Mouse (Mus musculus) MEL (cell line): ENCODE data around the gene Fars2. TPM values are rescaled to one million over a fixed set of nuclear protein-coding genes. Genes with fewer than 3 reads are reported as not detected.

ENCODE experiments used
- DNase-seq: peaks from one replicate; pipeline ENCODE4 v3.0.0; 2011; ENCODE audit warnings: low read depth, low spot score
- H3K27ac ChIP-seq: 2 replicates; pipeline ENCODE4 v1.5.1; 2012; ENCODE audit warnings: low read depth, mild to moderate bottlenecking, control low read depth, low read length, moderate library complexity; ENCODE audit not compliant: control insufficient read depth
- H3K27me3 ChIP-seq, 2 experiments: fragments of 150-350 bp in 1 of 2; sonication (generic) in 1 of 2; 2 replicates each; pipeline ENCODE4 v1.6.1; 2012; ENCODE audit warnings: low read length in 2 of 2, mild to moderate bottlenecking in 2 of 2, improper control_type of control experiment in 1 of 2, moderate library complexity in 1 of 2; ENCODE audit not compliant: insufficient read depth in 2 of 2, control insufficient read depth in 1 of 2
- H3K36me3 ChIP-seq, 2 experiments: 2 replicates each; pipeline ENCODE4 v1.6.1; 2012 to 2014; ENCODE audit warnings: low read length in 2 of 2, improper control_type of control experiment in 1 of 2, inconsistent platforms in 1 of 2, mild to moderate bottlenecking in 1 of 2; ENCODE audit not compliant: insufficient read depth in 2 of 2, control insufficient read depth in 1 of 2
- H3K4me1 ChIP-seq, 2 experiments: fragments of 150-350 bp in 1 of 2; sonication (generic) in 1 of 2; 2 replicates each; pipeline ENCODE4 v1.6.1; 2012; ENCODE audit warnings: low read length in 2 of 2, improper control_type of control experiment in 1 of 2, mild to moderate bottlenecking in 1 of 2; ENCODE audit not compliant: insufficient read depth in 2 of 2, control insufficient read depth in 1 of 2
- H3K4me3 ChIP-seq, 2 experiments: fragments of 150-350 bp in 1 of 2; sonication (generic) in 1 of 2; 2 replicates each; pipeline ENCODE4 v1.5.1; 2012; ENCODE audit warnings: low read depth in 2 of 2, low read length in 2 of 2, mild to moderate bottlenecking in 2 of 2, moderate library complexity in 2 of 2, control low read depth in 1 of 2, improper control_type of control experiment in 1 of 2; ENCODE audit not compliant: control insufficient read depth in 1 of 2, insufficient read depth in 1 of 2
- H3K79me2 ChIP-seq: 2 replicates; pipeline ENCODE4 v1.6.1; 2012; ENCODE audit warnings: mild to moderate bottlenecking, low read length, moderate library complexity; ENCODE audit not compliant: control insufficient read depth, poor library complexity, insufficient read depth
- H3K9ac ChIP-seq: 2 replicates; pipeline ENCODE4 v1.6.1; 2012; ENCODE audit warnings: low read depth, mild to moderate bottlenecking, control low read depth, low read length, moderate library complexity; ENCODE audit not compliant: control insufficient read depth, poor library complexity, severe bottlenecking
- H3K9me3 ChIP-seq: fragments of 150-350 bp; sonication (generic); replicated peaks from 2 replicates; pipeline ENCODE4 v1.6.1; 2012; ENCODE audit warnings: mild to moderate bottlenecking, low read length, improper control_type of control experiment, moderate library complexity; ENCODE audit not compliant: insufficient read depth
- BHLHE40 ChIP-seq: IDR thresholded peaks from 2 replicates; pipeline ENCODE4 v1.6.1; 2012; ENCODE audit warnings: low read depth, mild to moderate bottlenecking, inconsistent platforms, low read length, improper control_type of control experiment, borderline replicate concordance
- CTCF ChIP-seq, 3 experiments: IDR thresholded peaks in 2 of 3; conservative IDR thresholded peaks in 1 of 3; 2 replicates each; pipeline ENCODE4 v1.5.1; 2011 to 2012; ENCODE audit warnings: low read length in 3 of 3, low read depth in 2 of 3, mild to moderate bottlenecking in 2 of 3, improper control_type of control experiment in 1 of 3, inconsistent platforms in 1 of 3, mixed read lengths in 1 of 3, moderate library complexity in 1 of 3; ENCODE audit not compliant: control insufficient read depth in 1 of 3, insufficient read depth in 1 of 3, poor library complexity in 1 of 3, severe bottlenecking in 1 of 3
- ETS1 ChIP-seq: IDR thresholded peaks from 2 replicates; pipeline ENCODE4 v1.6.1; 2012; ENCODE audit warnings: low read depth, mild to moderate bottlenecking, inconsistent platforms, low read length, improper control_type of control experiment, moderate library complexity
- GATA1 ChIP-seq: IDR thresholded peaks from 2 replicates; pipeline ENCODE4 v1.6.1; 2011; ENCODE audit warnings: low read depth, low read length, improper control_type of control experiment
- HCFC1 ChIP-seq: IDR thresholded peaks from 2 replicates; pipeline ENCODE4 v1.6.1; 2012; ENCODE audit warnings: low read depth, mild to moderate bottlenecking, inconsistent platforms, low read length, improper control_type of control experiment, moderate library complexity
- KAT2A ChIP-seq: conservative IDR thresholded peaks from 2 replicates; pipeline ENCODE4 v1.6.1; 2012; ENCODE audit warnings: low read depth, low read length, improper control_type of control experiment, inconsistent platforms
- MAFK ChIP-seq: IDR thresholded peaks from 2 replicates; pipeline ENCODE4 v1.6.1; 2011; ENCODE audit warnings: low read depth, mild to moderate bottlenecking, low read length, improper control_type of control experiment, borderline replicate concordance
- MAX ChIP-seq: IDR thresholded peaks from 2 replicates; pipeline ENCODE4 v1.6.1; 2011; ENCODE audit warnings: low read length, improper control_type of control experiment
- MEF2A ChIP-seq: IDR thresholded peaks from 2 replicates; pipeline ENCODE4 v1.6.1; 2014; ENCODE audit warnings: low read depth, mild to moderate bottlenecking, inconsistent platforms, low read length, improper control_type of control experiment; ENCODE audit not compliant: poor library complexity, insufficient replicate concordance, severe bottlenecking; ENCODE audit errors: extremely low read depth
- MXI1 ChIP-seq: IDR thresholded peaks from 2 replicates; pipeline ENCODE4 v1.6.1; 2011; ENCODE audit warnings: mild to moderate bottlenecking, low read depth, low read length, improper control_type of control experiment
- MYB ChIP-seq: IDR thresholded peaks from 2 replicates; pipeline ENCODE4 v1.6.1; 2011; ENCODE audit warnings: mild to moderate bottlenecking, low read depth, low read length, improper control_type of control experiment
- MYC ChIP-seq: IDR thresholded peaks from 2 replicates; pipeline ENCODE4 v1.6.1; 2011; ENCODE audit warnings: low read depth, mild to moderate bottlenecking, low read length, improper control_type of control experiment, moderate library complexity
- NELFE ChIP-seq: IDR thresholded peaks from 2 replicates; pipeline ENCODE4 v1.6.1; 2011; ENCODE audit warnings: low read depth, low read length, improper control_type of control experiment
- NRF1 ChIP-seq: IDR thresholded peaks from 2 replicates; pipeline ENCODE4 v1.6.1; 2014; ENCODE audit warnings: low read depth, mild to moderate bottlenecking, inconsistent platforms, low read length, improper control_type of control experiment, moderate library complexity; ENCODE audit not compliant: poor library complexity, insufficient read depth, severe bottlenecking
- POLR2AphosphoS2 ChIP-seq: IDR thresholded peaks from 2 replicates; pipeline ENCODE4 v1.6.1; 2011; ENCODE audit warnings: low read length, improper control_type of control experiment
- POLR2AphosphoS5 ChIP-seq: IDR thresholded peaks from 2 replicates; pipeline ENCODE4 v1.6.1; 2012; ENCODE audit warnings: low read depth, borderline replicate concordance, mild to moderate bottlenecking, inconsistent platforms, low read length, moderate library complexity, mixed read lengths
- RCOR1 ChIP-seq: IDR thresholded peaks from 2 replicates; pipeline ENCODE4 v1.6.1; 2012; ENCODE audit warnings: low read depth, mild to moderate bottlenecking, inconsistent platforms, low read length, improper control_type of control experiment
- SMC3 ChIP-seq: IDR thresholded peaks from 2 replicates; pipeline ENCODE4 v1.6.1; 2011; ENCODE audit warnings: low read depth, low read length, improper control_type of control experiment
- TAL1 ChIP-seq: IDR thresholded peaks from 2 replicates; pipeline ENCODE4 v1.6.1; 2012; ENCODE audit warnings: mild to moderate bottlenecking, inconsistent platforms, low read length, moderate library complexity, mixed read lengths
- TBP ChIP-seq: IDR thresholded peaks from 2 replicates; pipeline ENCODE4 v1.8.0; 2011; ENCODE audit warnings: low read depth, low read length, improper control_type of control experiment
- USF2 ChIP-seq, 2 experiments: IDR thresholded peaks; 2 replicates each; pipeline ENCODE4 v1.6.1; 2011 to 2012; ENCODE audit warnings: improper control_type of control experiment in 2 of 2, low read length in 2 of 2, borderline replicate concordance in 1 of 2, inconsistent platforms in 1 of 2, low read depth in 1 of 2, mild to moderate bottlenecking in 1 of 2; ENCODE audit not compliant: insufficient read depth in 1 of 2
- ZC3H11A ChIP-seq: IDR thresholded peaks from 2 replicates; pipeline ENCODE4 v1.6.1; 2012; ENCODE audit warnings: low read depth, mild to moderate bottlenecking, inconsistent platforms, low read length, improper control_type of control experiment
- ZMIZ1 ChIP-seq: IDR thresholded peaks from 2 replicates; pipeline ENCODE4 v1.6.1; 2012; ENCODE audit warnings: low read depth, mild to moderate bottlenecking, inconsistent platforms, low read length, improper control_type of control experiment, moderate library complexity
- ZNF384 ChIP-seq: IDR thresholded peaks from 2 replicates; pipeline ENCODE4 v1.6.1; 2012; ENCODE audit warnings: low read depth, mild to moderate bottlenecking, inconsistent platforms, low read length, improper control_type of control experiment
- polyA plus RNA-seq, 2 experiments: library from polyadenylated mRNA; stranded (reverse) in 1 of 2; unstranded in 1 of 2; fragments of >175 nt in 1 of 2; fragments of >200 nt in 1 of 2; gene quantifications; 2 replicates each; pipeline versions ENCODE4 v1.2.1 to v1.2.4; 2012; ENCODE audit warnings: low replicate concordance in 2 of 2, low read depth in 1 of 2; ENCODE audit not compliant: insufficient read length in 2 of 2, insufficient read depth in 1 of 2, missing spikeins in 1 of 2
- total RNA-seq: library from RNA; depleted of rRNA; stranded (reverse); fragments of 300-350 nt; gene quantifications from 2 replicates; pipeline ENCODE4 v1.2.3, GENCODE M21; 2012

Fars2 gene
- total and polyA plus RNA-seq, 3 experiments: 32.6 to 39.2 TPM; not detected in 1

GRCm38 (mm10) chr13:36367712-36368491 is 250.7 kb downstream of the Fars2 start:
- no peaks in the 10 kb centered on the region for H3K9me3 ChIP-seq
- H3K27me3 ChIP-seq: no peaks in the 10 kb centered on the region
- no peak overlapping the region for H3K4me3 ChIP-seq
- H3K36me3 ChIP-seq: peaks cover 0 to 10% of the 10 kb centered on the region in 2 experiments; a peak in 2 of 4 replicates
- H3K9ac ChIP-seq: no peak overlapping the region
- H3K4me1 ChIP-seq: peaks cover 4 to 18% of the 10 kb centered on the region in 2 experiments
- no peak overlapping the region for H3K27ac ChIP-seq
- no peak for TF ChIP-seq CTCF (IDR thresholded peaks at IDR 0.05 in 2 of 3, conservative IDR thresholded peaks at IDR 0.05 in 1 of 3; ENCODE audit: control insufficient read depth in 1 of 3, insufficient read depth in 1 of 3, low read depth in 2 of 3, low read length in 3 of 3, poor library complexity in 1 of 3, severe bottlenecking in 1 of 3)
- no peak for TF ChIP-seq MEF2A
- TF ChIP-seq KAT2A: no peak
- no peak for TF ChIP-seq USF2 (IDR thresholded peaks at IDR 0.05; ENCODE audit: borderline replicate concordance in 1 of 2, insufficient read depth in 1 of 2, low read depth in 1 of 2, low read length in 2 of 2)
- TF ChIP-seq MYC: no peak
- TF ChIP-seq ZC3H11A: no peak
- no peak for TF ChIP-seq ZNF384
- no peak for TF ChIP-seq ZMIZ1
- no peak for TF ChIP-seq SMC3
- TF ChIP-seq TAL1: no peak
- TF ChIP-seq MAX: no peak
- no peaks in the 10 kb centered on the region for H3K79me2 ChIP-seq
- peak; percentile 21 for DNase-seq

- Histone ChIP-seq H3K27ac (no peak overlapping the region), H3K27me3 (no peaks in the 10 kb centered on the region), H3K4me1 (peaks cover 4 to 18% of the 10 kb centered on the region in 2 experiments), H3K9ac (no peak overlapping the region), H3K79me2 (no peaks in the 10 kb centered on the region), H3K36me3 (peaks cover 0 to 10% of the 10 kb centered on the region in 2 experiments; a peak in 2 of 4 replicates), H3K9me3 (no peaks in the 10 kb centered on the region), H3K4me3 (no peak overlapping the region)
- TF ChIP-seq RCOR1: no peak
- no peak for TF ChIP-seq GATA1
- TF ChIP-seq NRF1: no peak
- TF ChIP-seq NELFE: no peak
- TF ChIP-seq HCFC1: no peak
- TF ChIP-seq POLR2AphosphoS5: no peak
- TF ChIP-seq TAL1: no peak
- no peak for TF ChIP-seq POLR2AphosphoS2
- no peak for TF ChIP-seq MAFK
- no peak for TF ChIP-seq MAX
- TF ChIP-seq BHLHE40: no peak
- no peak for TF ChIP-seq ETS1
- no peak for TF ChIP-seq MYB
- no peak for TF ChIP-seq ZMIZ1
- no peak for TF ChIP-seq MXI1
- TF ChIP-seq TBP: no peak
- no peak for DNase-seq
These were observed 251.6 kb downstream of the Fars2 start for GRCm38 (mm10) chr13:36368799-36369198.
